Mouse (Mus musculus) adrenal gland (tissue): Measurements from ENCODE around the gene Hist1h2bh.
"Not testable (repeated sequence)": the region's sequence is repeated elsewhere in the genome, so short reads cannot be mapped to it uniquely, and the experiment has no call there.

Experiments
- intact Hi-C: fragments of 180-260 bp; cut with DNase I; formaldehyde crosslinking; loops from one replicate; pipeline ENCODE4 v1.15.1; 2025
- long read RNA-seq, 2 experiments: library from polyadenylated mRNA; unstranded; transcript quantifications; one replicate each; pipeline ENCODE4 v2.0.0; 2020; ENCODE audit warnings: borderline replicate concordance in 1 of 2; ENCODE audit not compliant: insufficient replicate concordance in 1 of 2

The Hist1h2bh gene
- long read RNA-seq, experiment 1 = 0 reads
- long read RNA-seq, experiment 2, partial matches to known transcripts = 0 of 1 reads
- long read RNA-seq, experiment 2, other reads (novel, unspliced or antisense) = 0 of 1 reads

DNA sequence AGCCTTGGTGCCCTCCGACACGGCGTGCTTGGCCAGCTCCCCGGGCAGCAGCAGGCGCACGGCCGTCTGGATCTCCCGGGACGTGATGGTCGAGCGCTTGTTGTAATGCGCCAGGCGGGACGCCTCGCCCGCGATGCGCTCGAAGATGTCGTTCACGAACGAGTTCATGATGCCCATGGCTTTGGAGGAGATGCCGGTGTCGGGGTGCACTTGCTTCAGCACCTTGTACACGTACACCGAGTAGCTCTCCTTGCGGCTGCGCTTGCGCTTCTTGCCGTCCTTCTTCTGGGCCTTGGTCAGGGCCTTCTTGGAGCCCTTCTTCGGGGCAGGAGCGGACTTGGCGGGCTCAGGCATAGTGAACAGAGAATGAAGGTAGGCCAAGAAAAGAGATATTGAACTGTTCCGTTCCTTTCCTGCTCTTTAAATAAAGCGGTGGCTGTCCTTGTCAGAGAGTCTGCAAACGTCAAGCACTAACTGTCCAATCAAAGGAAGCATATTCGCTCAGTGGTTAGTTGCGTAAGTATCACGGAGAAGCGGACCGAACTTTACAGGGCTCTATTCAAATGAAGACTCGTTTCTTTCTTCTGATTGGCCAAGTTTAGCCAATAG lies at the start of gene Hist1h2bh:
Hist1h2bh (minus strand) TSS at position 394 of the 609 bp plus-strand sequence.
- intact Hi-C loops = not testable (repeated sequence)

DNA sequence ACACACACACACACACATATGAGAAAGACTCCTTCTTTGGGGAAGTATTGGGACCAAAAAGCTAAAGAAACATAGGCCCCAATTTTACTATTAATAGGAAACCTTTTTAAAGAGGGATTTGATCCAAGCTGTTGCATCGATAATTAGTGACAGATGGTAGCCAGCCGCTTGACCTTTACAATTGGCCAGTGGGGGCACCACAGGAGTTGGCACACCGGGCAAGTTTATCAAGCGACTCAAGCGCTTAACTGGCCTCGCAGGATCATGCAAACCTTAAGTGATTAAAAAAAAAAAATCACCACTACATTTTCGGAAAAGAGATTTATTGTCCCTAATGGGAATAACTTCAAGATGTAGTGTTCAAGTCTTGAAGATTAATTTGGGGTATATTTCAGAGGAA lies 49.4 kb upstream of the Hist1h2bh start:
- intact Hi-C loops = loop anchor here (10.0 kb wide), 1 partner anchor 168 kb away; the partner anchor contains the start of gene Abt1

DNA sequence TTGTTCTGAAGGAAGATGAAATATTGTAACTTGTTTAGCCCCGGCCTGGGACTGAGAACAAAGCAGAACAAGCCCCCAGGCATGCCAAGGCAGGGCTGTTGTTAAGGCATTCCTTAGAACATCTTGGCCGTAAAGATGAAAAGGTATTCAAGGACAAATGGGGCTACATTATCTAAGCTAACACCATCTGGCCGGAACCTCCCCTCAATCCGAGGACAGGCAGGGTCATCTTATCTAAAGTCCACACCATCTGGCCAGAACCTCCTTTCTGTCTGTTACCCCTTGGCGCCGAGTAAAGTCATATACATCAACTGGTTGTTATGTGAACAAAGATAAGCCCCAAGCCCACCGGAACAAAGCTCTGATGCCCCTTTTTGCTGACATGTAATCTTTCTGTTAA lies 48.7 kb upstream of the Hist1h2bh start:
- intact Hi-C loops = loop anchor here (10.0 kb wide), 1 partner anchor 167 kb away; the partner anchor contains the start of gene Abt1

DNA sequence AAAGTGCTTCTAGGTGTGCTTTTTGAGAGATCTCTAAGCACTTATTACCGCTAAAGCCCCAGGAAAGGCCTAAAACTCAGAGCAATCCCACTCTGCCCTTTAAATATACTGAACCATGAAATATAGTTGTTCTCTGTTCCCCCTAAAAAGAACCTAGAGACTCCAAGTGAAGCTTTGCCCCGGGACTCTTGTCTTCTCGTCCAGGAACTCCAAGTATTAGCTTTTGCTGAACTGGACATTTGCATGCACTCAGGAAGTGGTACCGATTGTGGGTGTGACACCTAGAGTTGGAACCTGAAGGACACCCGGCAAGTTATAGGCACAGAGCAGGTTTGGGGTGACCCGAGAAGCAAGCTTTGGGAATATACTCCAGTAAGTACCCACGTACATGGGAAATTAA lies 48.0 kb upstream of the Hist1h2bh start:
- intact Hi-C loops = loop anchor here (10.0 kb wide), 1 partner anchor 166 kb away; the partner anchor contains the start of gene Abt1

DNA sequence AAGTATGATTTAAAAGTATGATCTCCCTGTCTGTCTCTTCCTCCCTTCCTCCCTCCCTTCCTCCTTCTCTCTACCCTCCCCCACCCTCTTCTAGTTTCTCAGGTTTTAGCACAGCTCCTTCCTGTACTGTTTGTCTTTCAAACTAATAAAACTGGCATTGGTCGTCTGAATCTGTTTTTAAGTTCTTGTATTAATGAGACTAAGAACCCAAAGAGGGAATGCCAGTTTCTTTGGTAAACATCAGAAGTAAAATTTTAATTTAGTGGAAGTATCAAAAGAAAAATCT lies 43.7 kb upstream of the Hist1h2bh start:
- intact Hi-C loops = no loop called here

DNA sequence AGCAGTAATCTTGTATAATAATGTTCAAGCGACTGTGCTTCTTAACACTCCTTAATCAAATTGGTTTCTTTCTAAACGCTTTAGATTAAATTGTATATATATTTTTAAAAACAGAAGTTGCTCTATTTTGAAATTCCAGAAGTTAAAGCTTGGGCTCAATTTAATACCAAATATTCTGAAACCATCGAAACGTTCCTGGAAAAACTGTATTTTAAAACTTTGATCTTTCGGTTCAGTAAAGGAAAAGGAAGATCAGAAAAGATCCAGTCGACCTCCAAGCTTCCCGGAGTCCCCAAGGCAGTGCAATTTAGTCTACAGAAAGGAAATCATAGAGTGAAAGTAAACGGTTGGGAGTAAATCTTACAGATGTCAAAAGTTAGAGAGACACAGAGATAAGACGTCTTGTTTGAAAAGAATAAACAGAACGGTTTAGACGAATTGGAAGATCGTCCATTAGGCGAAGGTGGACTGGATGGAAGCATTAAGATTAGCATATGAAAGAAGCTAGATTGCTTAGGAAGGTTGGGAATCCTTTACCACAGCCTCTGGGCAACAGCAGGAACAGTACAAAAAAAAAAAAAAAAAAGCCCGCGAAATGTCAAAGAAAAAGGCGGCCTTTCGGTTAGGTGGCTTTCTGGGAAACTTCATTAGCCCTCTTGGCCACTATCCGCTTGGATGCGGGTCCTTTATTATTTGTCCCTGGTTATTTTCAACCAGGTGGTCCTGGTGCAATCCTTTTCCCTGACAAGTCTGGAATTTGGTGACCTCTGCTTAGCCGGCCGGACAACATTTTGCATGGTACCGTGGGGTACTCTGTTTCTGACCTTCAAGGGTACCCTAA lies 43.1 kb upstream of the Hist1h2bh start:
- intact Hi-C loops = no loop called here

DNA sequence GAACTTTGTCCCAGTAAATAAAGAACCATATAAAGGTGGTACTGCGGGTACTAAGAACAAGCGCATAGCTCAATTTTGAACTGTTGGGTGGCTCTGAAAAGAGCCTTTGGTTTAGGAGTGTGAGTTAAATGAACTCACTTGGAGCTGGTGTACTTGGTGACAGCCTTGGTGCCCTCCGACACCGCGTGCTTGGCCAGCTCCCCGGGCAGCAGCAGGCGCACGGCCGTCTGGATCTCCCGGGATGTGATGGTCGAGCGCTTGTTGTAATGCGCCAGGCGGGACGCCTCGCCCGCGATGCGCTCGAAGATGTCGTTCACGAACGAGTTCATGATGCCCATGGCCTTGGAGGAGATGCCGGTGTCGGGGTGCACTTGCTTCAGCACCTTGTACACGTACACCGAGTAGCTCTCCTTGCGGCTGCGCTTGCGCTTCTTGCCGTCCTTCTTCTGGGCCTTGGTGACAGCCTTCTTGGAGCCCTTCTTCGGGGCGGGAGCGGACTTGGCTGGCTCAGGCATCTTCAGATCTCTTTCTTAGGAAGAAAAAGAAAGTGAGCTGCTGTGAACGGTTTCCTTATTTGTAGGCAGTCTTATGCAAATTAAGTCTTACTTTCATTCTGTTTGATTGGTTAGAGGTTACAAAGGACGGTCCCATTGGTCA lies 42.4 kb upstream of the Hist1h2bh start:
- intact Hi-C loops = not testable (repeated sequence)

DNA sequence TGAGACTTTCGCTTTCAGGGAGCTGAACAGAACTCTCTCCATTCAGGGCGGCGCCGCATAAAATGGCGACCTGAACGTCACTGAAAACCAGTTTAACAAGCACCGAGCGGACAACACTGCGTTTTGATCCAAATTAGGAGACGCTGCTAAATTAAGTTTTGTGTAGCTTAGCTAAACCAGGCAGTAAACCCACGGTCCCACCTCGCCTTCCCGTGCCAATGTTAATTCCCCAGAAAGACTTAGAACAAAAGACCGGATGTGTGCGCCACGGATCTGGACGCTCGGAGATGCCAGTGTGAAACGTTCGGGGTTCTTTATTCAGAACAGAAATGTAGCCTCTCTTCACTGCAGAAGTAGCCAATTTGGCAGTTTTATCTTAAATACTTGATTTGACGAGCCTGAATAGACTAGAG lies 41.8 kb upstream of the Hist1h2bh start:
- intact Hi-C loops = no loop called here

DNA sequence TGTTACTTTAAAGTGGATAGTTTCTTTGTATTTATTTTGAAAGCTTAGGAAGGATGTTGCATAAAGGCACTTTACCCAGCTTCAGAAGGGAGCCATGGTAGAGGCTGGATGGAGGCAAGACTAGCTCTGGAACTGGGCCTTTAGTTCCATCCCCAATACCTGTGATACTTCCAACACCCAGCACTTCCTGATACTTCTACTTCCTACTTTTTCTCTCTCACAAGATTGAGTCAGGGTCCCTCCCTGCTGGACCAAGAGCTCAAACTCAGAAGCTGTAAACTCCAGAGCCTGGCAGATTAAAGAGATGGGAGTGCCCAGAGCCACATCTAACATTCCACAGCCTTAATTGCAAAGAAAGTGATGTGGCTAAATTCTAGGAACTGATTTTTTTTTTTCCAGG lies 41.1 kb upstream of the Hist1h2bh start:
- intact Hi-C loops = loop anchor here (5.0 kb wide), 2 partner anchors 33 to 178 kb away; partner anchors contain the start of genes Hist1h1a, Hist1h3a and Hist1h4a

DNA sequence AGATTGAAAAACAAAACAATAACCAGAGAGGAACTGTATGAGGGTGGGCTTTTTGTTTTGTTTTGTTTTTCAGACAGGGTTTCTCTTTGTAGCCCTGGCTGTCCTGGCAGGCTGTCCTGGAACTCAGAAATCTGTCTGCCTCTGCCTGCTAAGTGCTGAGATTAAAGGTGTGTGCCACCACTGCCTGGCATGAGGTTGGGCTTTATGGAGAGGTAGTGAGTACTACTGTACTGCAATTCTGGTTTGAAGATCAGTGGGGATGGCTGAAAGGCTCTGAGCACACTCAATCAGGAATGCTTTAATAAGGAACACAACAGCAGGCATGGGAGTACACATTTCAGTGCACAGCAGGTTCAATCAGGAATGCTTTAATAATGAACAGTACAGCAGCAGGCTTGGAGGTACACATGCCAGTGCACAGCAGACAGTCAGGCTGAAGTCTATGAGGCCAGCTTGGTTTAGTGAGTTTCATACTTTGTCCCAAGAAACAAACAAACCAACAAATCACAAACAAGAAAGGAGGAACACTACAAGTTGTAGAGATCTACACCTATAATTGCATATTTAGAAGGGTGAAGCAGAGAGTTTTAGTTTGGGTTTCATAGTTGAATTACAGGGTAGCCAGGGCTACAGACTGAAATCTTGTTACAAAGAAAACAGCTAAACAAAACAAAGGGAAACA lies 40.3 kb upstream of the Hist1h2bh start:
- intact Hi-C loops = loop anchor here (5.0 kb wide), 2 partner anchors 34 to 179 kb away; partner anchors contain the start of genes Hist1h1a, Hist1h3a and Hist1h4a

DNA sequence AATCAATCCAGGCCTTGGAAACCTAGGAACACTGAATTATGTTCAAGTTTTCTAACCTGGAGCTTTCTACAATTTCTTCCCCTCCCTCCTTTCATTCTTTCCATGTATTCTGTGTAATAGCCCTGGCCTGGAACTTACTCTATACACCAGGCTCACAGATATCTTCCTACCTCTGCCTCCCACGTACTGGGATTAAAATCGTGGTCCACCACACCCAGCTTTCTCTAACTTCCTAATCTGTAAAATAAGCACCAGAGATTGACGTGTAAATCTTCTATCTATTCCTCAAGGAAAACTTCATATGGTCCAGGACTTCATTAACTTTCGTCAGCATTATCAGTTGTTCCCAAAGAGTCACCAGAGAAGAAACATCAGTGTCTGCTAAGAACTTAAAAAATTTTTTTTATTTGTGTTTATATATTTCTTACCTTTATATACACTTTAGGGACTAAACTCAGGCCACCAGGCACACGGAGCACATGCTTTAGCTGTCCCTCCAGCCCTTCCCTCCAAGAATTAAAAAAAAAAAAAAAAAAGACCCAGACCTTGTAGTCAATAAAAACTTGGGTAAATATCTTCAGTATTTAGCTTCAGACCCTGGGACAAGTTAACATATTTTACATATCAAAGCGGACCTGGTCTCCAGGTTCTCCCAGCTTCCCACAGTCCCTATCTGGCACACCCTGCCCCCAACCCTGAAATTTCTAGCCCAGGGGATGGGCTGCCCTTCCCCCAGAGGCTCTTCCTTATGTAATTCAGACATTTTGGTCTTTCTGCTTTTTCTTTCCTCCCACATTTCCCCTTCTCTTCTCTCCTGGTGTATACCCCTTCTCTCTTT lies 39.2 kb upstream of the Hist1h2bh start:
- intact Hi-C loops = loop anchor here (5.0 kb wide), 2 partner anchors 35 to 180 kb away; partner anchors contain the start of genes Hist1h1a, Hist1h3a and Hist1h4a

DNA sequence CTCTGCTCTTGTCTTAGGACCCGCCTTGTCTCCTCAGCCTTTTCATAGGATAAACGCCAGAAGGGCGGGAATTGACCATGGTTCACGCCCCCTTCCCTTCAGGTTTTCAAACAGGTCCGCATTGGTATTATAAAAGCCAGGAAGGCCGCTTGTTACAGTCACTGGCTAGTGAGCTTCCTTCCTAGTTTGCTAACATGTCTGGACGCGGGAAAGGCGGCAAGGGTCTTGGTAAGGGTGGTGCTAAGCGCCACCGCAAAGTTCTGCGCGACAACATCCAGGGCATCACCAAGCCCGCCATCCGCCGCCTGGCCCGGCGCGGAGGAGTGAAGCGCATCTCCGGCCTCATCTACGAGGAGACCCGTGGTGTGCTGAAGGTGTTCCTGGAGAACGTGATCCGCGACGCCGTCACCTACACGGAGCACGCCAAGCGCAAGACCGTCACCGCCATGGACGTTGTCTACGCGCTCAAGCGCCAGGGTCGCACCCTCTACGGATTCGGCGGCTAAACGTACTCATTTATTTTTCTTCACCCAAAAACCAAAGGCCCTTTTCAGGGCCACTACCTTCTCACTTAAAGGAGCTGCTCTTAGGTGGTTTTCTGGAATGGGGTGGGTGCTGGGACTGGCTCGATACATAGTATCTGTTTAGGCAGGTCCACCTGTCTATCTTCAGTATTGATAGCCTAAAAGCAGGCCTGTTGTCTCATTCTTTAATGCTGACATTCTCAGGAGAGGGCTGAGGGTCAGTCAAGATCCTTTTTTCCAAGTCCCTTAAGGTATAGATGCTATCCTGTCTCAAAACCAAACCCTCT lies 38.4 kb upstream of the Hist1h2bh start, which contains the start of gene Hist1h4d:
Hist1h4d (plus strand) TSS at position 191 of the 811 bp plus-strand sequence.
- intact Hi-C loops = loop anchor here (5.0 kb wide), 2 partner anchors 36 to 181 kb away; partner anchors contain the start of genes Hist1h1a, Hist1h3a and Hist1h4a

DNA sequence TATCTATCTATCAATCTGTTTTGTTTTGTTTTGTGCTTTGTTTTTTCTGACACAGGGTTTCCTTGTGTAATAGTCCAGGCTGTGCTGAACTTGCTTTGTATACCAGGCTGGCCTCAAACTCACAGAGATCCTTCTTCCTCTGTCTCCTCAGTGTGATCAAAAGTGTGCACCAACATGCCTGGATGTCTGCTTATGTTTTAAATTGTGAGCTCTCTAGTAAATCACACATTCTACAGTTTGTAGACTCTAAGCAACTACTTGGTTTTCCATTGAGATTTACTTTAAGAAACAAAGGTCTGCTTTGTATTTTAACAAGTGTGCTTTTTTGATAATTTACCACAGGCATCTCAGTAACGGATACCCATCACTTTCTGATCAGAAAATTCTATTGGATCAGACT lies 34.6 kb upstream of the Hist1h2bh start:
- intact Hi-C loops = no loop called here

DNA sequence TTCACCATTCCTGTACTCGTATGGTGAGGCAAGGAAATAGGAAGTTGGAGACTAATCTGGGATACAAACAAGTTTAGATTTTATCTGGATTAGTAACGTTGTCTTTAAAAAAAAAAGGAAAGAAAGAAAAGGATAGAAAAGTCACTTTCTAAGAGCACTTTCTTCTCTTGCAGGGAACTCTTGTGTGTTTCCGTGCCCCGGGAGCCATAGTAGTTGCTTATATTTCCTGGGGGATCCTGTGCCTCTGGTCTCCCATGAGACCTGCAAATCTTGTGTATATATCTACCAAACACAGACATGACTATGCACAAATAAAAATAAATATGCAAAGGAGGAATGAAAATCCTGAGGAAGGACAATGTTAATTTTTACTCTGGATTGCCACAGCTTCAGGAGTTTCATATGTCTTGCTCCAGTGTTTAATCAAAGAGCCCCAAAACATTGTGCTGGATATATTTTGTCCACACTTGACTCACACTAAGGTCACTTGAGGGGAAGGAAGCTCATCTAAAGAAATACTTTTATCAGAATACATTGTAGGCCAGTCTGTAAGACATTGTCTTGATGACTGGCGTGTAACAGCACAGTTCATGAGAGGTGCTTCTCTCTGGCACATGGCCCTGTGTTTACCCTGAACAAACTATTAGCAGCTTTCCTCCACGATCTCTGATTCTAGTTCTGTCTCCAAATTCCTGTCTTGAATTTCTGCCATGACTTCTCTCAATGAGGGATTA lies 33.9 kb upstream of the Hist1h2bh start:
- intact Hi-C loops = no loop called here

DNA sequence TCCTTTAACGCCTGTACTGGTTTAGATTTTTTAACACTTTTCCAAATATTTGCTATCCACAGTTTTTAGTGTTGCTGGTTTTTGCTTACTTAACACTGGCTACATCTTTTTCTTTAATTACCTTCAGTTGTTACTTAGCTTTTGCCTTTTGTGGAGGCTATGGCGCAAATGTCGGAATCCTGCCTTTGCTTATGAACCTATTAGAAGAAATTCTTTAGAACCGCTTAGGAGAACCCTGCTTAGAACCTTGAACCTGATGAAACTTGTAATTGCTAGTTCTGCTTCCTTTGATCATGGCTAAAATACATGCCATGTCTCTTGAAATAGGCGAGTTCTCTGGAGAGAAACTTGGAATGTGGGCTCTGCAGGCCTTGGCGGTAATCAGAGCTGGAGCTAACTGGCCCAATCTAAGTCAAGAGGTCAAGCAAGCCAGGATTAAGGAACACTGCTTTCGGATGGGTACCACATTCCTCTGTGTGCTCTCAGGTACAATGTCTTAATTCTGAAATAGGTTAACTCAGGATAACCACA lies 33.2 kb upstream of the Hist1h2bh start:
- intact Hi-C loops = no loop called here

DNA sequence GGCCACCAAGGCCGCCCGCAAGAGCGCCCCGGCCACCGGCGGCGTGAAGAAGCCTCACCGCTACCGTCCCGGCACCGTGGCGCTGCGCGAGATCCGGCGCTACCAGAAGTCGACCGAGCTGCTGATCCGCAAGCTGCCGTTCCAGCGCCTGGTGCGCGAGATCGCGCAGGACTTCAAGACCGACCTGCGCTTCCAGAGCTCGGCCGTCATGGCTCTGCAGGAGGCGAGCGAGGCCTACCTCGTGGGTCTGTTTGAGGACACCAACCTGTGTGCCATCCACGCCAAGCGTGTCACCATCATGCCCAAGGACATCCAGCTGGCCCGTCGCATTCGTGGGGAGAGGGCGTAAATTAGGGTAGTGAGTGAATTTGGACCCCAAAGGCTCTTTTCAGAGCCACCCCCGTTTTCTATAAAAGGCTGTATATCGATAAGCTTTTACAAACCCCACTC lies 32.7 kb upstream of the Hist1h2bh start:
- intact Hi-C loops = not testable (repeated sequence)

DNA sequence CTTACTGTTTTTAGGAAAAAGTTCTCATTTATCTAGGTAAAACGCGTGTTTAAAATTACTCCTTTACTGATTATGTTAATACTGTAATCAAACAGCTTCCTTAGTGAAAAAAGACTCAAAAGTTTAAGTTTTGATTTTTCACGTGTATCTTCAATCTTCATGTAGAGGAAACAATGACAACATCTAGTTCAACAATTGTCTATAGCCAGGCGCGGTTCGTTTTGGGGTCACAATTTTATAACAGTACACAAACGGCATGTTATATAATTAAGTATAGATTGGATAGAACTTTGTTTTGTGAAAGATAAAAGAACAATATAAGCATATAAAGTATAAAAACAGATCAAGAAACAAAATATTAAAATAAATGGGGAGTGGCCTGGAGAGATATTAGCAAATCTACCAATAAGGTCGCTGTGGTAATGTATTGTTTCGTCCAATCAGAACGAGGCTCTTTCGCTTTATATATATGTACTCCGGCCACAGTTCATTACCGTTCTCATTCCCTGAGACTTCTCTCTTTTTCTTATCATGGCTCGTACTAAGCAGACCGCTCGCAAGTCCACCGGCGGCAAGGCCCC lies 32.2 kb upstream of the Hist1h2bh start, which contains the start of gene Hist1h3d:
Hist1h3d (plus strand) TSS at position 493 of the 581 bp plus-strand sequence.
- intact Hi-C loops = no loop called here
